Mouse (Mus musculus): Measurements from ENCODE around the gene Ptbp3.
A peak's percentile ranks its signal among the peaks of the same experiment; 100 is the strongest.

Ptbp3 gene

DNA sequence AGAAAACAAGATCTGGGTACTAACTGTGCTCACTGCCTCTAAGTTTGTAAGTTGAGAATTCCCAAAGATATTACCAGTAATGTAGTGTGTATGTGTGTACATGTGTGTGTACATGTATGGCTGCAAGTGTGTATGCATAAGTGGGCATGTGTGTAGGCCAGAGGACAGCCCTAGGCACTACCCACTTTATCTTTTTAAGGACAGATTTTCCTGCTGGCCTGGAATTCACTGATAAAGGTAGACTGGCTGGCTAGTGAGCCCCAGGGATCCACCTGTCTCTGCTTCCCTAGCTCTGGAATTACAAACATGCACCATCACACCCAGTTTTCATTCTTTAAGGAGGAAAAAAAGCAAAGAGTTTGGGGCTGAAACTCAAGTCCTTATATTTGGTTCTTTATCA lies 6.0 kb upstream of the Ptbp3 start:
- DNase-seq (ENCODE audit: low read depth) = no peak

DNA sequence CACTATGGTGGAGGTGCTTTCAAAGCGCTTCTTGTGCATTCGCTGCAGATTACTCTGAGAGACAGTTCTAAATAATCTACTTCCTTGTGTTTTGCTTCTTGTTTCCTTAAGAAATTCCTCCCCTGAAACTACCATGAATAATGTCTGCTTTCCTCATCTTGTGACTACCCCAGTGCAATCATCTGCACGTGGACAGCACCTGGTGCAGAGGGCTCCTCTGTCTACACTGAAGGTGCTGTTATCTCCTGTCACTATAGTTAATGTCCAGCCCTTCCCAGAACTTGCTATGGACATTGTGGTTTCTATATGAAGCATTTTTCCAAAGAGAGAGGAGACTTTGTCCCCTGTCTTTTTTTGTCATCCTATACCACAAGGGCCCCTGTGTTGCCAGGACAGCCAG lies 4.4 kb upstream of the Ptbp3 start:
- no peak for DNase-seq (ENCODE audit: low read depth)

GRCm38 (mm10) chr4:59552835-59553234 lies 3.7 kb upstream of the Ptbp3 start:
- DNase-seq (ENCODE audit: low read depth) = no peak

- no peak for DNase-seq (ENCODE audit: low read depth)
These were observed 2.7 kb upstream of the Ptbp3 start for GRCm38 (mm10) chr4:59551901-59552300.

GRCm38 (mm10) chr4:59549977-59550560 lies 905 bp upstream of the Ptbp3 start:
- no peak for DNase-seq (ENCODE audit: low read depth)

- peak; percentile 77 for DNase-seq (ENCODE audit: low read depth)
These were observed 497 bp downstream of the Ptbp3 start for GRCm38 (mm10) chr4:59548560-59549174.

DNA sequence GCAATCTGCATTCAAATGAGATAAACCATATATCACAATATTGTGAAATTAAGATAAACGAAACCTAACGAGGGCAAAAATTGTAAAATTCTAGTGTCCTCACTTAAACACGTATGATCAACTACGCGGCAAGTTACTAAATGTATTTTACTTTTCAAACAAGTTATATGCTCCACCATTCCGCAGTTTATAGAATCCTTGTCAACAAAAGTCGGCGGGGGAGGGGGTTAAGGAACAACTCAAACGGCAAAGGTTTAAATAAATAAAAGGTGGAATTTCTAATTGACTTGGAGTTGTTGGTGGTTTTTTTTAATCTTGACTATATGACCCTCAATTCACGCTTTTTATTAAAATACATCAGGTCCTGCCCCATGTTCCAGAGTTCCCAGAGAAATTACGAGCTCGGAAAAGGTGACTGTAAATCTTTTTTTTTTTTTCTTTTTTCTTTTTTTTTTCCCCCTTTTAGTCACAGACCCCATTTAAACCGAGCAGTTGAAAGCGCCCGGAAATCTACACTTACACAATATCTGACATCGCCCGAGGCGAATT lies 1.1 kb downstream of the Ptbp3 start:
- DNase-seq (ENCODE audit: low read depth) = peak; percentile 76

- peak; percentile 44 for DNase-seq (ENCODE audit: low read depth)
These were observed 1.9 kb downstream of the Ptbp3 start for GRCm38 (mm10) chr4:59547136-59547889.

DNA sequence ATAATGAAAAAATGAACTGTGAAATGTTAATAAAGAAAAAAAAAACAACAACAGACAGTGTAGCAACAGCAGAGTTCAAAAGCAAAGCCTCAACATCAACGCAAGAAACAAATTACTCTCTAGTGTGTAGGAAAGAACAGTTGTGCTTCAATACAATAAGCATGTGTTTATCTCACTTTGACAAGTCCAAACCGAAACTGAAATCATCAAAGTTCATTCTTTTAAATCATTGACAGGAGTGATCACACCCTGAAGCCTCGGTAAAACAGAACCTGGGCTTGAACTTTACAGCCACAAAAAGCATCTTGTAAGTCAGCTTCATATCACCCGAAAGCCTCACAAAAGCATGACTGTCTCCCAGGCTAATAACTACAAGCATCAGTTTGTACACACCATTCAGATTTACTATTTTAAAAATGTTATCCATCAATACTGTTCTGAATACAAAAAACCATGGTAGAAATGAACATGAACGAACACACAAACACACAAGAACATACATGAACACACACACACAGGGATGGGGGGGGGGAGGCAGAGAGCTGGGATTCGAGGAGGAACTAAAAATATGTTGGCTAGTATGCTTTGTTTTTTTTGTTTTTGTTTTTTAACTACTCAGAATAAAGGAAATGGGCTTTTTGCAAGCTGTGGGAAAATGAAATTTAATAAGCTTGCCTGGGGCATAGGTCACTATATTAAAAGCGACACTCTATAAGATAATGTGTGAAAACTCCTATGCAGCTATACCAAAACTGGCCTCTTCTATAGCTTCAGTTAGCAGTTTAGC lies 2.7 kb downstream of the Ptbp3 start:
- no peak for DNase-seq (ENCODE audit: low read depth)

GRCm38 (mm10) chr4:59544654-59545053 lies 4.5 kb downstream of the Ptbp3 start:
- no peak for DNase-seq (ENCODE audit: low read depth)

GRCm38 (mm10) chr4:59543006-59543405 lies 6.2 kb downstream of the Ptbp3 start:
- DNase-seq (ENCODE audit: low read depth) = no peak

GRCm38 (mm10) chr4:59536281-59536680 lies 12.9 kb downstream of the Ptbp3 start:
- DNase-seq (ENCODE audit: low read depth) = no peak

- DNase-seq (ENCODE audit: low read depth) = no peak
These were observed 13.5 kb downstream of the Ptbp3 start for GRCm38 (mm10) chr4:59535624-59536023.

GRCm38 (mm10) chr4:59533268-59533667 lies 15.9 kb downstream of the Ptbp3 start:
- DNase-seq (ENCODE audit: low read depth) = no peak

- DNase-seq (ENCODE audit: low read depth) = no peak
These were observed 18.0 kb downstream of the Ptbp3 start for GRCm38 (mm10) chr4:59531172-59531571.

GRCm38 (mm10) chr4:59527470-59527869 lies 21.7 kb downstream of the Ptbp3 start:
- DNase-seq (ENCODE audit: low read depth) = no peak

DNA sequence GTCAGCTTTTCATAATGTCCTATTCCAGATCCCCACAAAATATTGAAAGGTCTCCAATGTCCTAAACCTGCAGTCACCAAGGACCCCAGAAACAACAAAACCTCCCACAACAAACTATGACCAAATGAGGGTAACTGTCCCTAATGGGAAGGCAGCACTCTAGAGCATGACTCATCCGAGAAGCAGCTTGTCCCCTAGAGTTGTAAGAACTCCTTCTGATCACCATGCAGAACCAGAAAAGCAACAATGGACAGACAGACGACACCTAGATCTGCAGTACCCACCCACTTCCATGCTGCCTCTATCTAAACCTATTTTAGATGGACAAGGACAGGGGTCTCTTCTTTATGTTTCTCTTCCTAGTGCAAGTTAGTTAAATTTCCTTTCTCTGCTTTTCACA lies 22.4 kb downstream of the Ptbp3 start:
- no peak for DNase-seq (ENCODE audit: low read depth)

GRCm38 (mm10) chr4:59524875-59525274 lies 24.3 kb downstream of the Ptbp3 start:
- no peak for DNase-seq (ENCODE audit: low read depth)

DNA sequence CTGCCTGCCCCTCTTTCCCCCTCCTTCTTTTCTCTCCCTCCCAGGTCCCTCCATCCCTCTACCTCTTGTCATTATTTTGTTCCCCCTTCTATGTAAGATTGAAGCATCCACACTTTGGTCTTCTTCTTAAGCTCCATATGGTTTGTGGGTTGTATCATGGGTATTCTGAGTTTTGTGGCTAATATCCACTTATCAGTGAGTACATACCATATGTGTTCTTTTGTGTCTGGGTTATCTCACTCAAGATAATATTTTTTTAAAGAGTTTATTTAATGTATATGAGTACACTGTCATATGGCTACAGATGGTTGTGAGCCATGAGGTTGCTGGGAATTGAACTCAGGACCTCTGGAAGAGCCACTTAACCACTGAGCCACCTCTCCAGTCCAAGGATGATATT lies 38.8 kb downstream of the Ptbp3 start:
- DNase-seq (ENCODE audit: low read depth) = no peak

- no peak for DNase-seq (ENCODE audit: low read depth)
These were observed 39.6 kb downstream of the Ptbp3 start for GRCm38 (mm10) chr4:59509558-59509957.

- DNase-seq (ENCODE audit: low read depth) = no peak
These were observed 41.4 kb downstream of the Ptbp3 start for GRCm38 (mm10) chr4:59507766-59508165.

GRCm38 (mm10) chr4:59506704-59507103 lies 42.5 kb downstream of the Ptbp3 start:
- DNase-seq (ENCODE audit: low read depth) = no peak

Measured in NIH3T3 (cell line).